Mouse (Mus musculus) c-Kit-positive CD71-positive TER-119-positive erythroid progenitor cells, embryonic 14.5 days (primary cell): ENCODE results near the gene Acadl.

Source experiments
- DNase-seq: peaks from one replicate; pipeline ENCODE4 v3.0.0-alpha.2; 2013; ENCODE audit warnings: low spot score

Acadl gene

DNA sequence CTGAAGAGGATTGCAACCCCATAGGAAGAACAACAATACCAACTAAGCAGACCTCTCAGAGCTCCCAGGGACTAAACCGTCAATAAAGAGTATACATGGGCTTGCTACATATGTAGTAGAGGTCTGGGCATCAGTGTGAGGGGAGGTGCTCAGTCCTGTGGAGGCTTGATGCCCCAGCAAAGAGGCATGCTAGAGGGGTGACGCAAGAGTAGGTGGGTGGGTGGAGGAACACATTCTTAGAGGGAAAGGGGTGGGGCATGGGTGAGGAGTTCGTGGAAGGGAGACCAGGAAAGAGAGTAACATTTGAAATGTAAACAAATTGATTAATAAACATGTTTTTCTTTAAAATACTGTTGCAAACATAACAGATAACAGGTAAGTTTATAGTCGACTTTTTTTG is 82.0 kb downstream of the Acadl start:
- DNase-seq: no peak
